ENCODE assay signal across 10 mouse cellular contexts in the genomic region with DNA sequence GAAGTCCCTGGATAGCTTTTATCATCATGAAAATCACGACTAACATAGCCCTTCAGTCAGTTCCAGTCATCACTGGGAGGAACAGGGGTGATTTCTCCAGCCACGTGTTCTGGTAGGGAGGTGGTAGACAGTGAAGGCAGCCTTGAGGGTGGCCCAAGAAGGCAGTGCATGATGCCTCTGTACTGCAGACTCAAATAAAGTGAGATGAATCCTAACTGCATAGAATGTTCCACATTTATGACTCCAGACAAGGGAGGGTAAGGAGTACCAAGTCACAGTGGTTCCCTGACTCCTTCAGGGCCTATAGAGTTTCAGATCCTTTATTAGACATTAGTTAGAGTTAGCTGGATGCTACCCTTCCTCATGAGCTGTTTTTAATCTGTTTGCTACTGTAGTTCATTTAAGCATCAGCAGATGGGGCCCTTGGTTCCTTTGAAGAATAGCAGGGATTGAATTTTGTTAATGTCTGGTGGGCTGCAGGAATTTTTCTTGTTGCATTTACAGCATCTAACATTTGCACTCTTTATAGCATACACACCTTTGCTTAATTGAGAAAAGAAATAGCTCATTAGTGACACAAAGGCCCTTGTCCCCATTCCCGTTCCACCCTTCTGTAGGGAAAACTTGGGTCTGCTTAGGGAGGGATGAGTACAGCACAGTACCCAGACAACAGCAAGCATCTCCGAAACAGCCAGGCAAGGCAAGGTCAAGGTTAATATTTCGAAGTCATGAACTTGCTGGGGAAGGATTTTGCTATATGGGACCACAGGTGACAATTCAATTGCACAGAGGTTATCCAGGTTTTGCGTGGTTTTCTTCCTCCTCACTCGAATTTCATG.
DNase-seq lines count a peak whose midpoint lies in the region; ATAC-seq lines count a peak whose summit lies in the region.
"Had no signal": no experiment of that assay in that cellular context is flagged by ENCODE, and none has a peak within 500 bp of the region (broad histone marks: within the 10 kb centered on the region; RNA-seq: fewer than 3 reads in every experiment).

No protein-coding gene starts in this region.

- H3K9ac ChIP-seq in hindbrain, embryonic 11.5 days (ENCODE audit: low read depth, low read length) = no peak overlapping the region
- H3K9ac ChIP-seq in midbrain, embryonic 14.5 days (replicated peaks; ENCODE audit: low read length) = no peak overlapping the region
- H3K9ac ChIP-seq in midbrain, embryonic 13.5 days (replicated peaks) = no peak overlapping the region
- no peak overlapping the region for H3K9ac ChIP-seq in forebrain, embryonic 15.5 days (replicated peaks)
- no peak overlapping the region for H3K9ac ChIP-seq in liver, embryonic 11.5 days (ENCODE audit: low read depth, low read length)
- H3K9ac ChIP-seq: limb, embryonic 13.5 days had no signal

- no peaks in the 10 kb centered on the region for H3K9me3 ChIP-seq in hindbrain, embryonic 11.5 days (ENCODE audit: control insufficient read depth, low read length)
- no peaks in the 10 kb centered on the region for H3K9me3 ChIP-seq in hindbrain, embryonic 10.5 days
- no peaks in the 10 kb centered on the region for H3K9me3 ChIP-seq in midbrain, embryonic 14.5 days (ENCODE audit: control insufficient read depth, low read length)
- H3K9me3 ChIP-seq in midbrain, embryonic 13.5 days = no peaks in the 10 kb centered on the region
- H3K9me3 ChIP-seq in forebrain, embryonic 15.5 days = no peaks in the 10 kb centered on the region
- H3K9me3 ChIP-seq in liver, embryonic 11.5 days (ENCODE audit: control insufficient read depth, low read length) = no peaks in the 10 kb centered on the region
- H3K9me3 ChIP-seq: limb, embryonic 13.5 days had no signal

- WGBS in hindbrain, embryonic 11.5 days = 82% methylated on average over 7 of the region's 7 CpGs
- 77% methylated on average over 7 of the region's 7 CpGs for WGBS in hindbrain, embryonic 10.5 days
- 79% methylated on average over 7 of the region's 7 CpGs for WGBS in midbrain, embryonic 14.5 days
- WGBS in midbrain, embryonic 13.5 days = 77% methylated on average over 7 of the region's 7 CpGs
- WGBS in forebrain, embryonic 15.5 days = 73% methylated on average over 7 of the region's 7 CpGs
- 63% methylated on average over 7 of the region's 7 CpGs for WGBS in liver, embryonic 11.5 days

- no peaks in the 10 kb centered on the region for H3K36me3 ChIP-seq in hindbrain, embryonic 11.5 days (ENCODE audit: control insufficient read depth, insufficient read depth, low read length)
- no peaks in the 10 kb centered on the region for H3K36me3 ChIP-seq in hindbrain, embryonic 10.5 days
- H3K36me3 ChIP-seq in midbrain, embryonic 14.5 days (ENCODE audit: control insufficient read depth, insufficient read depth, low read length) = no peaks in the 10 kb centered on the region
- no peaks in the 10 kb centered on the region for H3K36me3 ChIP-seq in midbrain, embryonic 13.5 days
- H3K36me3 ChIP-seq in forebrain, embryonic 15.5 days = no peaks in the 10 kb centered on the region
- no peaks in the 10 kb centered on the region for H3K36me3 ChIP-seq in liver, embryonic 11.5 days (ENCODE audit: control insufficient read depth, insufficient read depth, low read length)
- H3K36me3 ChIP-seq: limb, embryonic 13.5 days had no signal

- H3K27ac ChIP-seq in hindbrain, embryonic 11.5 days (ENCODE audit: low read depth, low read length) = no peak overlapping the region
- H3K27ac ChIP-seq in hindbrain, embryonic 10.5 days = no peak overlapping the region
- H3K27ac ChIP-seq in midbrain, embryonic 14.5 days (replicated peaks; ENCODE audit: low read depth, low read length) = no peak overlapping the region
- no peak overlapping the region for H3K27ac ChIP-seq in midbrain, embryonic 13.5 days
- H3K27ac ChIP-seq in forebrain, embryonic 15.5 days (replicated peaks) = no peak overlapping the region
- no peak overlapping the region for H3K27ac ChIP-seq in liver, embryonic 11.5 days (ENCODE audit: low read depth, low read length)
- H3K27ac ChIP-seq: limb, embryonic 13.5 days had no signal

- H3K4me1 ChIP-seq in hindbrain, embryonic 11.5 days (replicated peaks; ENCODE audit: control insufficient read depth, insufficient read depth, low read length) = no peaks in the 10 kb centered on the region
- no peaks in the 10 kb centered on the region for H3K4me1 ChIP-seq in hindbrain, embryonic 10.5 days (replicated peaks)
- H3K4me1 ChIP-seq in midbrain, embryonic 14.5 days (ENCODE audit: control insufficient read depth, insufficient read depth, low read length) = no peaks in the 10 kb centered on the region
- H3K4me1 ChIP-seq in midbrain, embryonic 13.5 days (replicated peaks) = no peaks in the 10 kb centered on the region
- peaks cover 9% of the 10 kb centered on the region; the same call in 1 of the 2 replicates for H3K4me1 ChIP-seq in forebrain, embryonic 15.5 days
- no peaks in the 10 kb centered on the region for H3K4me1 ChIP-seq in liver, embryonic 11.5 days (replicated peaks; ENCODE audit: control insufficient read depth, insufficient read depth, low read length)
- H3K4me1 ChIP-seq: limb, embryonic 13.5 days had no signal

- no peak overlapping the region for H3K4me2 ChIP-seq in hindbrain, embryonic 11.5 days (replicated peaks; ENCODE audit: low read depth, low read length)
- H3K4me2 ChIP-seq in midbrain, embryonic 14.5 days (ENCODE audit: low read length) = no peak overlapping the region
- no peak overlapping the region for H3K4me2 ChIP-seq in midbrain, embryonic 13.5 days (replicated peaks)
- H3K4me2 ChIP-seq in forebrain, embryonic 15.5 days (replicated peaks) = no peak overlapping the region
- H3K4me2 ChIP-seq in liver, embryonic 11.5 days = no peak overlapping the region
- H3K4me2 ChIP-seq: limb, embryonic 13.5 days had no signal

- ATAC-seq in hindbrain, embryonic 11.5 days (ENCODE audit: low FRiP score) = no peak
- peak; percentile 31; the same call in 1 of the 2 replicates for ATAC-seq in midbrain, embryonic 14.5 days (ENCODE audit: low FRiP score, low TSS enrichment)
- ATAC-seq in midbrain, embryonic 13.5 days = no peak
- peak; percentile 67 for ATAC-seq in forebrain, embryonic 15.5 days (replicated peaks)
- no peak for ATAC-seq in liver, embryonic 11.5 days (replicated peaks; ENCODE audit: low FRiP score)

- no peaks in the 10 kb centered on the region for H3K27me3 ChIP-seq in hindbrain, embryonic 11.5 days (ENCODE audit: control insufficient read depth, insufficient read depth, low read length)
- H3K27me3 ChIP-seq in hindbrain, embryonic 10.5 days (ENCODE audit: insufficient read depth, poor library complexity, severe bottlenecking) = no peaks in the 10 kb centered on the region
- no peaks in the 10 kb centered on the region for H3K27me3 ChIP-seq in midbrain, embryonic 14.5 days (ENCODE audit: control insufficient read depth, insufficient read depth, low read length)
- H3K27me3 ChIP-seq in midbrain, embryonic 13.5 days = no peaks in the 10 kb centered on the region
- no peaks in the 10 kb centered on the region for H3K27me3 ChIP-seq in forebrain, embryonic 15.5 days
- H3K27me3 ChIP-seq in liver, embryonic 11.5 days (replicated peaks; ENCODE audit: control insufficient read depth, insufficient read depth, low read length) = no peaks in the 10 kb centered on the region
- H3K27me3 ChIP-seq: limb, embryonic 13.5 days had no signal

- H3K4me3 ChIP-seq in hindbrain, embryonic 11.5 days (ENCODE audit: low read depth, low read length) = no peak overlapping the region
- no peak overlapping the region for H3K4me3 ChIP-seq in hindbrain, embryonic 10.5 days
- no peak overlapping the region for H3K4me3 ChIP-seq in midbrain, embryonic 14.5 days (replicated peaks; ENCODE audit: low read depth, low read length)
- no peak overlapping the region for H3K4me3 ChIP-seq in midbrain, embryonic 13.5 days (replicated peaks)
- no peak overlapping the region for H3K4me3 ChIP-seq in forebrain, embryonic 15.5 days
- no peak overlapping the region for H3K4me3 ChIP-seq in liver, embryonic 11.5 days (ENCODE audit: low read depth, low read length)
- H3K4me3 ChIP-seq: limb, embryonic 13.5 days had no signal

- peak; percentile 35 for DNase-seq in hindbrain, embryonic 11.5 days (ENCODE audit: low spot score)
- no peak for DNase-seq in hindbrain, embryonic 10.5 days (ENCODE audit: low spot score)
- peak; percentile 81 for DNase-seq in midbrain, embryonic 14.5 days
- peak; percentile 34 for DNase-seq in retina, postnatal 1 day
- DNase-seq in thymus, postnatal 0 days (ENCODE audit: low spot score) = no peak
- DNase-seq in liver, embryonic 11.5 days (ENCODE audit: low spot score) = no peak
- DNase-seq: heart, postnatal 14 days had no signal

Comparison
In these comparisons a context has a peak if more than half of its experiments do, and no peak if none do; other contexts are left out.
1. ATAC-seq: peak in midbrain, embryonic 14.5 days (single experiment) and forebrain, embryonic 15.5 days (single experiment); none in hindbrain, embryonic 11.5 days (single experiment), midbrain, embryonic 13.5 days (single experiment) and liver, embryonic 11.5 days (single experiment).
2. DNase-seq: peak in hindbrain, embryonic 11.5 days (single experiment), midbrain, embryonic 14.5 days (single experiment) and retina, postnatal 1 day (single experiment); none in hindbrain, embryonic 10.5 days (single experiment), thymus, postnatal 0 days (single experiment) and liver, embryonic 11.5 days (single experiment).